Mouse (Mus musculus) hindbrain, embryonic 15.5 days (tissue): ENCODE measurements around the gene Fam43b. TPM values are rescaled to one million over a fixed set of nuclear protein-coding genes. Genes with fewer than 3 reads are reported as not detected.

Experiments used
- ATAC-seq: fragments of 200-750 bp; cut with Nextera tagmentation; 2 replicates; pipeline ENCODE4 v1.8.0; 2017; ENCODE audit warnings: low read depth, moderate number of reproducible peaks, moderate TSS enrichment; ENCODE audit not compliant: low FRiP score
- H3K27ac ChIP-seq: fragments of 300-500 bp; sonication (generic); replicated peaks from 2 replicates; pipeline ENCODE4 v1.5.1; 2015; ENCODE audit warnings: mild to moderate bottlenecking, inconsistent platforms
- H3K27me3 ChIP-seq: fragments of 300-500 bp; sonication (generic); 2 replicates; pipeline ENCODE4 v1.6.1; 2015; ENCODE audit warnings: control low read depth, inconsistent platforms
- H3K36me3 ChIP-seq: fragments of 300-500 bp; sonication (generic); 2 replicates; pipeline ENCODE4 v1.6.1; 2015; ENCODE audit warnings: control low read depth, inconsistent platforms
- H3K4me1 ChIP-seq: fragments of 300-500 bp; sonication (generic); replicated peaks from 2 replicates; pipeline ENCODE4 v1.6.1; 2015; ENCODE audit warnings: control low read depth, inconsistent platforms
- H3K4me2 ChIP-seq: fragments of 300-500 bp; sonication (generic); 2 replicates; pipeline ENCODE4 v1.6.1; 2015; ENCODE audit warnings: moderate library complexity, mild to moderate bottlenecking, inconsistent platforms
- H3K4me3 ChIP-seq: fragments of 300-500 bp; sonication (generic); 2 replicates; pipeline ENCODE4 v1.5.1; 2015; ENCODE audit warnings: mild to moderate bottlenecking, inconsistent platforms
- H3K9ac ChIP-seq: fragments of 300-500 bp; sonication (generic); 2 replicates; pipeline ENCODE4 v1.6.1; 2015; ENCODE audit warnings: inconsistent platforms
- H3K9me3 ChIP-seq: fragments of 300-500 bp; sonication (generic); 2 replicates; pipeline ENCODE4 v1.6.1; 2016; ENCODE audit warnings: control low read depth, inconsistent platforms
- WGBS: fragments of 180-500 bp; shearing (Covaris S2); methylation state at CpG from one replicate; pipeline ENCODE4 v1.1.7; 2015; 5-methylcytosine and 5-hydroxymethylcytosine counted together
- polyA plus RNA-seq: library from polyadenylated mRNA; unstranded; fragments of >200 nt; fragmentation: Nextera tagmentation; extraction: Ambion mirVana; gene quantifications from 2 replicates; pipeline ENCODE4 v1.2.1, GENCODE M21; 2015

The Fam43b gene
- polyA plus RNA-seq, 1 experiment from 2014 or later = 16.5 TPM

GRCm38 (mm10) chr4:138382462-138382861 is 13.9 kb downstream of the Fam43b start:
- H3K4me3 ChIP-seq = no peak overlapping the region
- peaks cover 16% of the 10 kb centered on the region for H3K4me1 ChIP-seq
- WGBS = 77% methylated on average over 6 of the region's 6 CpGs
- ATAC-seq = no peak
- no peaks in the 10 kb centered on the region for H3K36me3 ChIP-seq
- H3K27ac ChIP-seq = no peak overlapping the region
- no peaks in the 10 kb centered on the region for H3K27me3 ChIP-seq
- no peak overlapping the region for H3K9ac ChIP-seq
- no peaks in the 10 kb centered on the region for H3K9me3 ChIP-seq
- no peak overlapping the region for H3K4me2 ChIP-seq

GRCm38 (mm10) chr4:138380132-138380689 is 16.1 kb downstream of the Fam43b start:
- Histone ChIP-seq H3K27ac (0 out of 2 replicates have a peak overlapping the region, but pooled peaks have one; percentile 43), H3K27me3 (no peaks in the 10 kb centered on the region), H3K9me3 (no peaks in the 10 kb centered on the region), H3K9ac (no peak overlapping the region), H3K36me3 (no peaks in the 10 kb centered on the region), H3K4me3 (no peak overlapping the region), H3K4me1 (peaks cover 16% of the 10 kb centered on the region), H3K4me2 (no peak overlapping the region)
- WGBS = 31% methylated on average over 10 of the region's 10 CpGs
- ATAC-seq = peak; percentile 60; the same call in 1 of the 2 replicates

- no peaks in the 10 kb centered on the region for H3K9me3 ChIP-seq
- H3K9ac ChIP-seq = no peak overlapping the region
- H3K4me1 ChIP-seq = peaks cover 16% of the 10 kb centered on the region
- H3K27ac ChIP-seq = peak overlapping the region; percentile 43; the same call in 1 of the 2 replicates
- H3K4me3 ChIP-seq = no peak overlapping the region
- H3K36me3 ChIP-seq = no peaks in the 10 kb centered on the region
- WGBS = 31% methylated on average over 14 of the region's 14 CpGs
- peak overlapping the region; percentile 23 for H3K4me2 ChIP-seq
- peak; percentile 55; the same call in 1 of the 2 replicates for ATAC-seq
- no peaks in the 10 kb centered on the region for H3K27me3 ChIP-seq
These were observed 17.1 kb downstream of the Fam43b start for GRCm38 (mm10) chr4:138379091-138379840.

DNA sequence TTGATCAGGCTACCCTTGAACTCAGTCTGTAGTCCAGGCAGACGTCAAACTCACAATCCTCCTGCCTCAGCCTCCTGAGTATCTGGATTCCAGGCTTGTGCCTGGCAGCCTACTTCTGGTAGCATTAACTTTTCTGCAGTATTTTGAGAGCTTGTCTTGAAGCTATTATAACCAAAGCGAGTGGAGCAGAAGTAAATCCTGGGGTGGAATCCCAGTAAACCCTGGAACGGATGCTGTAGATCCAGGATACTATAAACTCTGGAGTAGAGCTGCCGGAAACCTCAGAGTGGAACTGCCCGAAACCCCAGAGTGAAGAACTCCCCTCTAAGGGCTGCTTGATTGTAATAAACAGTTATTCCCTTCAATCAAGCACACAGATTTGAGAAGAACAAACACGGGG is 18.8 kb downstream of the Fam43b start:
- 50% methylated on average over 6 of the region's 6 CpGs for WGBS
- Histone ChIP-seq H3K9ac (no peak overlapping the region), H3K4me2 (no peak overlapping the region), H3K4me1 (peaks cover 16% of the 10 kb centered on the region), H3K27me3 (no peaks in the 10 kb centered on the region), H3K36me3 (no peaks in the 10 kb centered on the region), H3K9me3 (no peaks in the 10 kb centered on the region), H3K27ac (no peak overlapping the region), H3K4me3 (no peak overlapping the region)
- ATAC-seq = no peak

GRCm38 (mm10) chr4:138375117-138375516 is 21.2 kb downstream of the Fam43b start:
- ATAC-seq = no peak
- no peaks in the 10 kb centered on the region for H3K27me3 ChIP-seq
- 91% methylated on average over 3 of the region's 3 CpGs for WGBS
- no peak overlapping the region for H3K4me3 ChIP-seq
- no peaks in the 10 kb centered on the region for H3K9me3 ChIP-seq
- peaks cover 12% of the 10 kb centered on the region for H3K4me1 ChIP-seq
- H3K27ac ChIP-seq = no peak overlapping the region
- H3K9ac ChIP-seq = no peak overlapping the region
- no peaks in the 10 kb centered on the region for H3K36me3 ChIP-seq
- H3K4me2 ChIP-seq = no peak overlapping the region

GRCm38 (mm10) chr4:138370996-138371516 is 25.3 kb downstream of the Fam43b start:
- Histone ChIP-seq H3K27ac (no peak overlapping the region), H3K27me3 (peaks cover 17% of the 10 kb centered on the region; the same call in 1 of the 2 replicates), H3K4me1 (peaks cover 10% of the 10 kb centered on the region), H3K4me2 (no peak overlapping the region), H3K9me3 (no peaks in the 10 kb centered on the region), H3K9ac (no peak overlapping the region), H3K36me3 (no peaks in the 10 kb centered on the region), H3K4me3 (no peak overlapping the region)
- no peak for ATAC-seq
- 85% methylated on average over 5 of the region's 5 CpGs for WGBS

DNA sequence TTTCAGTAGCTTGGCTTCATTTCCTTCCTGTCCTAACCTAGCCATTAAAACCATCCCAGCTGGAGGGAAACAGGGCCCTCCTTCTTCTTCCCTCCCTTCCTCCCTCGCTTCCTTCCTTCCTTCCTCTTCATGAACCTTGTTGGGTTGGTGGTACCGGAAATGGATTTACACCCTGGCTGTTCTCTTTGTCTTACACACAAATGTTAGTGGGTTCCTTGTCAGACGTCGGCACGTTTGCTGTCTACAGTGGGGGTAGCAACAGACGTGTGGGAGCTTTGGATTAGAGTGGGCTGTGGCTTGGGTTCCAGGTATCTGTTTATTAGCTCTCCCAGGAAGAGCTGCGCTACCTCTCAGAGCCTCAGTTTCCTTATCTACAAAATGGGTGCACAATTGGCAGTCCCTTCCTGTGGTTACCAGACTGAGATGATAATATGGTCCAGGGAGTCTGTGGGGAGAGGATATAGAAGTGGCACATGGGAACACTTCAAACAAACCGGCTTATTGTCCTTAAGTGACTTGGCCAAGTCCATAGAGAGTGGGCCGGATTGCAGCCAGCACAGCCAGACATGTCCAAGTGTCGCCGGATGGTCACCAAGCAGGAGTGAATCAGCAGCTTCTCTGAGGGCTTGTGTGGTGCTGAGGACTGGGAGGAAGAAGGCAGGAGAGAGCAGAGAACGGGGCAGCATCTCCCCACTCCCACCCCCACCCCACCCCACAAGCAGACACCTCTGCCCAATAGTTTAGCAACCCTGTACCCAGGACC is 27.6 kb downstream of the Fam43b start:
- ATAC-seq = no peak

GRCm38 (mm10) chr4:138367641-138368497 is 28.5 kb downstream of the Fam43b start, which contains the start of gene Cda:
Cda (minus strand) TSS chr4:138367992.
- H3K9ac ChIP-seq = 0 out of 2 replicates have a peak within 1 kb of the TSS, but pooled peaks have one; percentile 18
- H3K9me3 ChIP-seq = no peaks in the 10 kb centered on the region
- ATAC-seq = peak; percentile 84
- WGBS = 10% methylated on average over 34 of the region's 34 CpGs
- H3K4me3 ChIP-seq = peak within 1 kb of the TSS; percentile 30
- H3K27ac ChIP-seq = no peak within 1 kb of the TSS
- H3K4me2 ChIP-seq = peak within 1 kb of the TSS; percentile 55
- H3K4me1 ChIP-seq = peaks cover 10% of the 10 kb centered on the region
- H3K27me3 ChIP-seq = peaks cover 17% of the 10 kb centered on the region; the same call in 1 of the 2 replicates
- no peaks in the 10 kb centered on the region for H3K36me3 ChIP-seq

More for the DNA sequence above, 27.6 kb downstream of the Fam43b start:
- WGBS = 82% methylated on average over 12 of the region's 12 CpGs
- H3K9me3 ChIP-seq = no peaks in the 10 kb centered on the region
- no peaks in the 10 kb centered on the region for H3K36me3 ChIP-seq
- peaks cover 17% of the 10 kb centered on the region; the same call in 1 of the 2 replicates for H3K27me3 ChIP-seq
- H3K27ac ChIP-seq = no peak overlapping the region
- H3K9ac ChIP-seq = no peak overlapping the region
- H3K4me3 ChIP-seq = no peak overlapping the region
- H3K4me1 ChIP-seq = peaks cover 10% of the 10 kb centered on the region
- H3K4me2 ChIP-seq = no peak overlapping the region

DNA sequence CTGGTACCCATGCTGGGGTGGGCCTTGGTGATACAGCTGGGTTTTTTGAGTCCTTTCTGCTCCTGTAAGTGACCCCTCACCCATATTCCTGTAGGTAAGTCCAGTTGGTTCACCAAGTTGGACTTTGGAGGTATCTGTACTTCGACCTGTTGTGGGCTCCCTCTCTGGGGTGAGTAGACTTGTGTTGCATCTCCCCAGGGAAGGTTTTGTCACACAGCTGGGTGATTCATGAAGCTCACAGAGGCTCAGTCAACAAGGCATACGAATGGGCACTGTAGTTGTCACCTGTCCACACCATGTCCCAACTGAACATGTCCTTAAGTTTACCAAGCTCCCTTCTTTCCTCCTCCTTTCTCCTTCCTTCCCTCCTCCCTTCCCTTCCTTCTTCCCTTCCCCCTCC is 29.8 kb downstream of the Fam43b start:
- no peaks in the 10 kb centered on the region for H3K9me3 ChIP-seq
- no peak for ATAC-seq
- H3K4me2 ChIP-seq = no peak overlapping the region
- peaks cover 16% of the 10 kb centered on the region for H3K4me1 ChIP-seq
- H3K36me3 ChIP-seq = no peaks in the 10 kb centered on the region
- no peak overlapping the region for H3K27ac ChIP-seq
- H3K4me3 ChIP-seq = no peak overlapping the region
- H3K27me3 ChIP-seq = peaks cover 17% of the 10 kb centered on the region; the same call in 1 of the 2 replicates
- H3K9ac ChIP-seq = no peak overlapping the region
- WGBS = 87% methylated on average over 2 of the region's 2 CpGs

GRCm38 (mm10) chr4:138363511-138363910 is 32.8 kb downstream of the Fam43b start:
- H3K27me3 ChIP-seq = peaks cover 14% of the 10 kb centered on the region; the same call in 1 of the 2 replicates
- ATAC-seq = no peak
- no peaks in the 10 kb centered on the region for H3K9me3 ChIP-seq
- no peak overlapping the region for H3K9ac ChIP-seq
- no peak overlapping the region for H3K4me3 ChIP-seq
- H3K4me1 ChIP-seq = peaks cover 24% of the 10 kb centered on the region
- no peak overlapping the region for H3K27ac ChIP-seq
- no peak overlapping the region for H3K4me2 ChIP-seq
- WGBS = 70% methylated on average over 5 of the region's 5 CpGs
- no peaks in the 10 kb centered on the region for H3K36me3 ChIP-seq

DNA sequence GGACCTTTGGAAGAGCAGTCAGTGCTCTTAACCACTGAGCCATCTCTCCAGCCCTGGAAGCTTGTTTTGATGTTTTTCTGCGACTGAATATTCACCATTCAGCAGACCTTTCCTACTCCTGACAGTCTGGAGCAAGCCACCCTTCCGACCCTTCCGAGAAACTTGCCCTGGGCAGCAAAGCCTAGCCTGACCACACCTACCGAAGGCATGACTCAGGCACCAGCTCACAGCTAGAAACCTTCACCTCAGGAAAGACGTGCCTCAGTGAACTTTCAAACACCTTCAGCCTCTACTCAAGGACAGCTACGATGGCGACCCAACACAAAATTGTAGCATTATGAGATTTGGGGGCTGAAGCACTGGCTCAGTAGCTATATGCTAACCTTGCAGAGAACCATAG is 33.4 kb downstream of the Fam43b start:
- H3K9me3 ChIP-seq = no peaks in the 10 kb centered on the region
- no peak overlapping the region for H3K9ac ChIP-seq
- H3K4me1 ChIP-seq = peaks cover 18% of the 10 kb centered on the region
- no peaks in the 10 kb centered on the region for H3K36me3 ChIP-seq
- ATAC-seq = no peak
- no peak overlapping the region for H3K4me3 ChIP-seq
- H3K27me3 ChIP-seq = 0 out of 2 replicates have a peak, but pooled peaks cover 11% of the 10 kb centered on the region
- no peak overlapping the region for H3K4me2 ChIP-seq
- no peak overlapping the region for H3K27ac ChIP-seq
- WGBS = 91% methylated on average over 7 of the region's 7 CpGs
